Mouse (Mus musculus): Measurements from ENCODE around the gene Srgap2. TPM values are rescaled to one million over a fixed set of nuclear protein-coding genes. Genes with fewer than 3 reads are reported as not detected.
A peak's percentile ranks its signal among the peaks of the same experiment; 100 is the strongest.
"Not testable (repeated sequence)": the region's sequence is repeated elsewhere in the genome, so short reads cannot be mapped to it uniquely, and the experiment has no call there.

Gene Srgap2
- polyA plus RNA-seq (2011; ENCODE audit: insufficient read depth, insufficient read length, low read depth, missing spikeins) = 78.9 and 83.8 TPM in 2 replicates

DNA sequence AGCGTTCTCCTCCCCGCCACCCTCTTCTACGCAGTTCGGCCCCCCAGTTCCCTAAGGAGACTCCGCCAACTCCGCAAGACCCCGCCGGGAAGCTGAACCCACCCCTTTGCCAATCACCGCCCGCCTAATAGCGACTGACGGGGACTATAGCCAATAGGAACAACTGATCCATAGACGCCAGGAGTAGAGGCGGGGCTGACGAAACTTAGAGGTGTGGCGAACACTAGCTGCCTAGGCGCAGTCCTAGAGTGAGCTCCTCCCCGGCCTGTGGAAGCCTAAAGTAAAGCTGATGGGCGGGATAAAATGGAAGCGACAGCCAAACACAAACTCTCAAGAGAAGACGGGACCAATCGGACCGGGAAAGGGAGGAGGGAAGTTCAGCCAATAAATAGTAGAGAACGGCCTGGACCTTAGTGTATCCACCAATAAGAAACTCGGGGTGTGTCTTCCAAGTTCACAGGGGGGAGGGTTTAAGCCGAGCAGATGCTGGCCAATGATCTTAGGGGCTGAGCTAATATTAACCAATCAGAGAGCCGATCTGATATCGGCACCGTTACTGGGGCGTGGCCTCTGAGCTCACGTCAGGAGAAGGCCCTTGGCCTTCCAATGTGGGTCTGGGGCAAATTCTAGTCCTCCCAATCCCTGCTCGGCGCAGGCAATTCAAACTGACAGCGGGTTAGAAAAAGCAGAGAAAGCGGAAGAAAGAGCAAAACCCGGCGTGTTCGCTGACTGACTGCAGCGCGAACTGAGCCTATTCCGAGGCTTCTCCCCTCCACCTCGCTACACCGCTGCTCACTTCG is at the start of gene Srgap2, which contains the start of gene Fam72a:
Gene Srgap2 (minus strand): TSS at position 72 of the 800 bp plus-strand sequence.
Gene Fam72a (plus strand): TSS at position 623 of the 800 bp plus-strand sequence.
- Histone ChIP-seq H3K27me3 (ENCODE audit: control insufficient read depth, insufficient read depth, low read length, poor library complexity, severe bottlenecking) (no peaks in the 10 kb centered on the region), H3K4me3 (ENCODE audit: low read depth, low read length) (peak within 1 kb of the TSS; percentile 98), H3K27ac (ENCODE audit: insufficient read depth, low read length) (peak within 1 kb of the TSS; percentile 75), H3K36me3 (ENCODE audit: control insufficient read depth, insufficient read depth, low read length, poor library complexity, severe bottlenecking) (no peaks in the 10 kb centered on the region; the same call in 1 of the 2 replicates), H3K9me3 (replicated peaks; ENCODE audit: control insufficient read depth, insufficient read depth, low read length, poor library complexity, severe bottlenecking) (no peaks in the 10 kb centered on the region), H3K9ac (ENCODE audit: low read depth, poor library complexity, severe bottlenecking) (peak within 1 kb of the TSS; percentile 93), H3K4me1 (ENCODE audit: control insufficient read depth, insufficient read depth, low read length) (peaks cover 2% of the 10 kb centered on the region)
- TF ChIP-seq EP300 (IDR thresholded peaks at IDR 0.05; ENCODE audit: insufficient read depth, low read depth, low read length) (no peak), POLR2A (IDR thresholded peaks at IDR 0.05; ENCODE audit: insufficient read depth, low read length) (peak; percentile 93)

DNA sequence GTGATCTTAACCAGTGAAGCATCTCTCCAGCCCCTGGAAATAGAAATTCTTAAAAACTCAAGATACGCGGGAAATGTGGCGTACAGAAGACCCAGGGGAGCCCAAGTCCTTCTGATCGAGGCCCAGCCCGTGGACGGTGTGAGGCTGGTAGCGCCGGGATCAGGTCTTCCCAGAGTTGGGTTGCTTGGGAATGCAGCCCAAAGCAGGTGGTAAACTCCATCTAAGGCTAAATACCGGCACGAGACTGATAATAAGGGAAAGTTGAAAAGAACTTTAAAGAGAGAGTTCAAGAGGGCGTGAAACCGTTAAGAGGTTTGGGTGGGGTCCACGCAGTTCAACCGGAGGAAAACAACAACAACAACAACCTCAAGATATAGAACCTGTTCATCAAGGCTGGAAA is 46.6 kb upstream of the Srgap2 start:
- H3K27ac ChIP-seq (ENCODE audit: insufficient read depth, low read length) = no peak overlapping the region
- H3K36me3 ChIP-seq (ENCODE audit: control insufficient read depth, insufficient read depth, low read length, poor library complexity, severe bottlenecking) = no peaks in the 10 kb centered on the region
- TF ChIP-seq CTCF (IDR thresholded peaks at IDR 0.05; ENCODE audit: low read depth, low read length) (no peak), EP300 (IDR thresholded peaks at IDR 0.05; ENCODE audit: insufficient read depth, low read depth, low read length) (no peak), POLR2A (IDR thresholded peaks at IDR 0.05; ENCODE audit: insufficient read depth, low read length) (no peak)
- no peaks in the 10 kb centered on the region for H3K4me1 ChIP-seq (ENCODE audit: control insufficient read depth, insufficient read depth, low read length)
- H3K4me3 ChIP-seq (ENCODE audit: low read depth, low read length) = no peak overlapping the region
- H3K9me3 ChIP-seq (replicated peaks; ENCODE audit: control insufficient read depth, insufficient read depth, low read length, poor library complexity, severe bottlenecking) = no peaks in the 10 kb centered on the region
- no peaks in the 10 kb centered on the region for H3K27me3 ChIP-seq (ENCODE audit: control insufficient read depth, insufficient read depth, low read length, poor library complexity, severe bottlenecking)
- H3K9ac ChIP-seq (ENCODE audit: low read depth, poor library complexity, severe bottlenecking) = no peak overlapping the region

DNA sequence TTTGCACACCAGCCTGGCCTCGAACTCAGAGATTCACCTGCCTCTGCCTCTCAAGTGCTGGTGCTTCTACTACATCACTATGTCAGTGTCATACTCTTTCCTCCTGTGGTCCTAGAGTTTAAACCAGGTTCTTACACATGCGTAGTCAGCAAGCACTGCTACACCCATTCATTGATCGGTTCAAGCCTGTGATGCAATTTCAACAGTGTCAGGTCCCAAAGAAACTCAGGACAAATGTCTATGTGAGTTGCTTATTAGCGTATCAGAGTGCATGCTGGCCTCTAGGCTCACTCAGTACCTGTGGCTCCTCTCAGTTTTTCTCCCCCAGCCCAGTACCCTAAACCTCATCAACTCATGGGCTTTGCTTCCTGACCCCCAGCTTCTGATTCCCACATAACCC is 43.2 kb upstream of the Srgap2 start:
- Histone ChIP-seq H3K9ac (ENCODE audit: low read depth, poor library complexity, severe bottlenecking) (no peak overlapping the region), H3K4me3 (ENCODE audit: low read depth, low read length) (no peak overlapping the region), H3K4me1 (ENCODE audit: control insufficient read depth, insufficient read depth, low read length) (no peaks in the 10 kb centered on the region), H3K36me3 (ENCODE audit: control insufficient read depth, insufficient read depth, low read length, poor library complexity, severe bottlenecking) (no peaks in the 10 kb centered on the region), H3K9me3 (replicated peaks; ENCODE audit: control insufficient read depth, insufficient read depth, low read length, poor library complexity, severe bottlenecking) (no peaks in the 10 kb centered on the region), H3K27me3 (ENCODE audit: control insufficient read depth, insufficient read depth, low read length, poor library complexity, severe bottlenecking) (no peaks in the 10 kb centered on the region), H3K27ac (ENCODE audit: insufficient read depth, low read length) (no peak overlapping the region)
- TF ChIP-seq POLR2A (IDR thresholded peaks at IDR 0.05; ENCODE audit: insufficient read depth, low read length) (no peak), CTCF (IDR thresholded peaks at IDR 0.05; ENCODE audit: low read depth, low read length) (no peak), EP300 (IDR thresholded peaks at IDR 0.05; ENCODE audit: insufficient read depth, low read depth, low read length) (no peak)

DNA sequence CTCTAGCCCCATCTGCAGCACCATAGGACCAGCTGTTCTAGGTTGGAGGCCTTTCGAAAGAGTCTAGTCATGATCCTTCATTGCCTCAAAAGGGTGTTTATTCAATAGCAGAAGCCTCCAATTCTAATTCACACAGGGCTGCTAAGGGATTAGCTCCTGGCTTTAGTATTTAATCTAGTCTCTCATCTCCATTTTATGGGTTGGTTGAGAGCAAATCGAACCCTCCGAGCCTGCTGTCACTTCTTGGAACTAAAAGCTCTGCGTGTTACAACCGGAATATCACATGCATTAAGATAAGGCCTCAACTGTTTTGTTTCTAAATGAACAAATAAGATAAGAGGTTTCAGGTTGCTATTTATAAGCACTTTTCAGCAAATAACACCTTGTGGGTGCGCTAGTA is 42.6 kb upstream of the Srgap2 start:
- H3K4me3 ChIP-seq (ENCODE audit: low read depth, low read length) = no peak overlapping the region

DNA sequence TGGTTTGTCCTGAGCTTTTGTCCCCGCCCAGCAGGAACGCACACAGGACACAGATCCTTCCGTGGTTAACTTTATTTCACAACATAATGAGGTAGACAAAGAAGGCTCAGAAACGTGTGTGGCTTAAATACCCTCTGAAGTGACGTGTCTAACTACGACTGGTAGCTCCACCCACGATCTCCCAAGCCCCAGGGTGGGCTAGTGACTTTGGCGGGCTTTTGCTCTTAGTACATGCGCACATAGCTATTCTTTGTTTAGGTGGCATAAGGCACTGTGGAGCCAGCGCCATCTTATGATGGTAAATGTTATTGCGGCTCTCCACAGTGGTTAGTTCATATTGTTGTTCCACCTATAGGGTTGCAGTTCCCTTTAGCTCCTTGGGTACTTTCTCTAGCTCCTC is 38.9 kb upstream of the Srgap2 start:
- not testable (repeated sequence) for H3K4me1 ChIP-seq (ENCODE audit: control insufficient read depth, insufficient read depth, low read length); H3K36me3 ChIP-seq (ENCODE audit: control insufficient read depth, insufficient read depth, low read length, poor library complexity, severe bottlenecking); H3K9ac ChIP-seq (ENCODE audit: low read depth, poor library complexity, severe bottlenecking); H3K9me3 ChIP-seq (replicated peaks; ENCODE audit: control insufficient read depth, insufficient read depth, low read length, poor library complexity, severe bottlenecking); H3K27ac ChIP-seq (ENCODE audit: insufficient read depth, low read length); H3K27me3 ChIP-seq (ENCODE audit: control insufficient read depth, insufficient read depth, low read length, poor library complexity, severe bottlenecking)
- H3K4me3 ChIP-seq (ENCODE audit: low read depth, low read length) = peak overlapping the region; percentile 44

More for the DNA sequence above, 42.6 kb upstream of the Srgap2 start:
- Histone ChIP-seq H3K27ac (ENCODE audit: insufficient read depth, low read length) (no peak overlapping the region), H3K36me3 (ENCODE audit: control insufficient read depth, insufficient read depth, low read length, poor library complexity, severe bottlenecking) (no peaks in the 10 kb centered on the region), H3K9me3 (replicated peaks; ENCODE audit: control insufficient read depth, insufficient read depth, low read length, poor library complexity, severe bottlenecking) (no peaks in the 10 kb centered on the region), H3K4me1 (ENCODE audit: control insufficient read depth, insufficient read depth, low read length) (no peaks in the 10 kb centered on the region), H3K27me3 (ENCODE audit: control insufficient read depth, insufficient read depth, low read length, poor library complexity, severe bottlenecking) (no peaks in the 10 kb centered on the region), H3K9ac (ENCODE audit: low read depth, poor library complexity, severe bottlenecking) (no peak overlapping the region)
- TF ChIP-seq POLR2A (IDR thresholded peaks at IDR 0.05; ENCODE audit: insufficient read depth, low read length) = no peak
- TF ChIP-seq EP300 (IDR thresholded peaks at IDR 0.05; ENCODE audit: insufficient read depth, low read depth, low read length) = no peak

DNA sequence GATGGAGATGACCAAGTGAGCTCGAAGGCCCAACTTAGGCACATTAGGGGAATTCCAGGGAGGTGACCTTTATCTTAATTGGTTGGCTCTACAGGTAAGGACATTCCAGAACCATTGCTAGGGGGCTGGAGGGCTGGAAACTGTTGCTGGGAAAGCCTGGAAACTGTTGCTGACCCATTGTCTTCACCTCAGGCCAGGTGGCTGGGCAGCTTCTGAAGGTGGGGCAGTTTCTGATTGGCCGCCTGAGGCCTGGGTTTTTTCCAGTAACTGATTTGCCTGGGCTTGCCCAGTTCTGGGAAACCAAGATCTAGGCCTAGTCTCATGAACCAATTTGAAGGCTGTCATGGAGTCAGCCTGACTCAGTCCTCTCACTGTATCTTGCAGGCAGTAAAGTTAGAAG is 34.9 kb upstream of the Srgap2 start:
- Histone ChIP-seq H3K4me1 (ENCODE audit: control insufficient read depth, insufficient read depth, low read length) (no peaks in the 10 kb centered on the region), H3K4me3 (ENCODE audit: low read depth, low read length) (no peak overlapping the region), H3K36me3 (ENCODE audit: control insufficient read depth, insufficient read depth, low read length, poor library complexity, severe bottlenecking) (no peaks in the 10 kb centered on the region), H3K27ac (ENCODE audit: insufficient read depth, low read length) (peak overlapping the region; percentile 67; the same call in 1 of the 2 replicates), H3K9me3 (replicated peaks; ENCODE audit: control insufficient read depth, insufficient read depth, low read length, poor library complexity, severe bottlenecking) (peaks cover 10% of the 10 kb centered on the region), H3K9ac (ENCODE audit: low read depth, poor library complexity, severe bottlenecking) (no peak overlapping the region), H3K27me3 (ENCODE audit: control insufficient read depth, insufficient read depth, low read length, poor library complexity, severe bottlenecking) (no peaks in the 10 kb centered on the region)
- TF ChIP-seq POLR2A (IDR thresholded peaks at IDR 0.05; ENCODE audit: insufficient read depth, low read length) (no peak), EP300 (IDR thresholded peaks at IDR 0.05; ENCODE audit: insufficient read depth, low read depth, low read length) (peak; percentile 81)

Data from ES-Bruce4 (cell line).